Mouse (Mus musculus): ENCODE results near the gene Mcoln2.
"Not testable (repeated sequence)": the region's sequence is repeated elsewhere in the genome, so short reads cannot be mapped to it uniquely, and the experiment has no call there.

Gene Mcoln2

GRCm38 (mm10) chr3:146184992-146185657, 35.5 kb downstream of the Mcoln2 start:
- DNase-seq (ENCODE audit: low spot score in 2 of 2): peak; percentile 18 to 28

GRCm38 (mm10) chr3:146186033-146186432, 36.4 kb downstream of the Mcoln2 start:
- no peak for DNase-seq (ENCODE audit: low spot score in 2 of 2)

GRCm38 (mm10) chr3:146189933-146190332, 40.3 kb downstream of the Mcoln2 start:
- DNase-seq (ENCODE audit: low spot score in 2 of 2): no peak

GRCm38 (mm10) chr3:146192507-146192906, 42.9 kb downstream of the Mcoln2 start:
- no peak for DNase-seq (ENCODE audit: low spot score in 2 of 2)

GRCm38 (mm10) chr3:146195153-146195552, 45.5 kb downstream of the Mcoln2 start:
- DNase-seq (ENCODE audit: low spot score in 2 of 2): no peak

GRCm38 (mm10) chr3:146196301-146196700, 46.7 kb downstream of the Mcoln2 start:
- DNase-seq (ENCODE audit: low spot score in 2 of 2): no peak

- DNase-seq (ENCODE audit: low spot score in 2 of 2): no peak
Observed at GRCm38 (mm10) chr3:146196780-146197743, 47.4 kb downstream of the Mcoln2 start.

- DNase-seq (ENCODE audit: low spot score in 2 of 2): no peak
Observed at GRCm38 (mm10) chr3:146197785-146198184, 48.2 kb downstream of the Mcoln2 start.

- DNase-seq (ENCODE audit: low spot score in 2 of 2): no peak
Observed at GRCm38 (mm10) chr3:146198803-146199481, 49.3 kb downstream of the Mcoln2 start.

GRCm38 (mm10) chr3:146199486-146199885, 49.9 kb downstream of the Mcoln2 start:
- no peak for DNase-seq (ENCODE audit: low spot score in 2 of 2)

- no peak for DNase-seq (ENCODE audit: low spot score in 2 of 2)
Observed at GRCm38 (mm10) chr3:146204375-146204774, 54.7 kb downstream of the Mcoln2 start.

- no peak for DNase-seq (ENCODE audit: low spot score in 2 of 2)
Observed at GRCm38 (mm10) chr3:146205305-146205704, 55.7 kb downstream of the Mcoln2 start.

GRCm38 (mm10) chr3:146206635-146207034, 57.0 kb downstream of the Mcoln2 start:
- DNase-seq (ENCODE audit: low spot score in 2 of 2): no peak

- no peak for DNase-seq (ENCODE audit: low spot score in 2 of 2)
Observed at GRCm38 (mm10) chr3:146207440-146207839, 57.8 kb downstream of the Mcoln2 start.

- DNase-seq (ENCODE audit: low spot score in 2 of 2): not testable (repeated sequence)
Observed at GRCm38 (mm10) chr3:146209759-146210158, 60.1 kb downstream of the Mcoln2 start.

GRCm38 (mm10) chr3:146211141-146211747, 61.6 kb downstream of the Mcoln2 start:
- DNase-seq (ENCODE audit: low spot score in 2 of 2): no peak

GRCm38 (mm10) chr3:146211964-146212363, 62.3 kb downstream of the Mcoln2 start:
- no peak for DNase-seq (ENCODE audit: low spot score in 2 of 2)

GRCm38 (mm10) chr3:146213336-146213735, 63.7 kb downstream of the Mcoln2 start:
- DNase-seq (ENCODE audit: low spot score in 2 of 2): no peak

GRCm38 (mm10) chr3:146216561-146216960, 66.9 kb downstream of the Mcoln2 start:
- no peak for DNase-seq (ENCODE audit: low spot score in 2 of 2)

- DNase-seq (ENCODE audit: low spot score in 2 of 2): peak in 1 of 2 experiments; percentile 19
Observed at GRCm38 (mm10) chr3:146220776-146221486, 71.3 kb downstream of the Mcoln2 start, which contains the start of gene Lpar3. Gene Lpar3 (plus strand): TSS chr3:146220963.

- DNase-seq (ENCODE audit: low spot score in 2 of 2): no peak
Observed at GRCm38 (mm10) chr3:146224271-146224670, 74.6 kb downstream of the Mcoln2 start.
